Mouse (Mus musculus) lung, embryonic 16.5 days (tissue): Measurements from ENCODE around the gene Lsm11. TPM values are rescaled to one million over a fixed set of nuclear protein-coding genes. Genes with fewer than 3 reads are reported as not detected.
"Not testable (repeated sequence)": the region's sequence is repeated elsewhere in the genome, so short reads cannot be mapped to it uniquely, and the experiment has no call there.

Experiments used
- ATAC-seq: fragments of 200-750 bp; cut with Nextera tagmentation; 2 replicates; pipeline ENCODE4 v1.8.0; 2017; ENCODE audit warnings: low read depth, mild to moderate bottlenecking, moderate library complexity
- H3K27ac ChIP-seq: fragments of 300-500 bp; sonication (generic); 2 replicates; pipeline ENCODE4 v1.5.1; 2014; ENCODE audit warnings: mild to moderate bottlenecking, control low read depth, low read length
- H3K27me3 ChIP-seq: fragments of 300-500 bp; sonication (generic); 2 replicates; pipeline ENCODE4 v1.6.1; 2014; ENCODE audit warnings: low read depth, low read length, mixed read lengths; ENCODE audit not compliant: control insufficient read depth, insufficient read depth
- H3K36me3 ChIP-seq: fragments of 300-500 bp; sonication (generic); 2 replicates; pipeline ENCODE4 v1.6.1; 2014; ENCODE audit warnings: low read length; ENCODE audit not compliant: control insufficient read depth, insufficient read depth
- H3K4me1 ChIP-seq: fragments of 300-500 bp; sonication (generic); replicated peaks from 2 replicates; pipeline ENCODE4 v1.6.1; 2014; ENCODE audit warnings: low read length, mixed read lengths; ENCODE audit not compliant: control insufficient read depth, insufficient read depth
- H3K4me2 ChIP-seq: fragments of 300-500 bp; sonication (generic); 2 replicates; pipeline ENCODE4 v1.6.1; 2014; ENCODE audit warnings: low read depth, low read length, control low read depth
- H3K4me3 ChIP-seq: fragments of 300-500 bp; sonication (generic); 2 replicates; pipeline ENCODE4 v1.5.1; 2014; ENCODE audit warnings: mild to moderate bottlenecking, low read length, control low read depth
- H3K9ac ChIP-seq: fragments of 300-500 bp; sonication (generic); 2 replicates; pipeline ENCODE4 v1.6.1; 2014; ENCODE audit warnings: low read length, control low read depth
- H3K9me3 ChIP-seq: fragments of 300-500 bp; sonication (generic); 2 replicates; pipeline ENCODE4 v1.6.1; 2016; ENCODE audit warnings: low read length; ENCODE audit not compliant: control insufficient read depth
- whole genome bisulfite sequencing: fragments of 180-500 bp; shearing (Covaris S2); extraction: QIAGEN DNeasy Blood & Tissue Kit; methylation state at CpG from one replicate; pipeline ENCODE4 v1.1.7; 2014; 5-methylcytosine and 5-hydroxymethylcytosine counted together
- polyA plus RNA-seq: library from polyadenylated mRNA; unstranded; fragments of >200 nt; fragmentation: Nextera tagmentation; extraction: Ambion mirVana; gene quantifications from 2 replicates; pipeline ENCODE4 v1.2.1, GENCODE M21; 2015

Gene Lsm11
- polyA plus RNA-seq, 1 experiment from 2014 or later = 4.3 TPM

DNA sequence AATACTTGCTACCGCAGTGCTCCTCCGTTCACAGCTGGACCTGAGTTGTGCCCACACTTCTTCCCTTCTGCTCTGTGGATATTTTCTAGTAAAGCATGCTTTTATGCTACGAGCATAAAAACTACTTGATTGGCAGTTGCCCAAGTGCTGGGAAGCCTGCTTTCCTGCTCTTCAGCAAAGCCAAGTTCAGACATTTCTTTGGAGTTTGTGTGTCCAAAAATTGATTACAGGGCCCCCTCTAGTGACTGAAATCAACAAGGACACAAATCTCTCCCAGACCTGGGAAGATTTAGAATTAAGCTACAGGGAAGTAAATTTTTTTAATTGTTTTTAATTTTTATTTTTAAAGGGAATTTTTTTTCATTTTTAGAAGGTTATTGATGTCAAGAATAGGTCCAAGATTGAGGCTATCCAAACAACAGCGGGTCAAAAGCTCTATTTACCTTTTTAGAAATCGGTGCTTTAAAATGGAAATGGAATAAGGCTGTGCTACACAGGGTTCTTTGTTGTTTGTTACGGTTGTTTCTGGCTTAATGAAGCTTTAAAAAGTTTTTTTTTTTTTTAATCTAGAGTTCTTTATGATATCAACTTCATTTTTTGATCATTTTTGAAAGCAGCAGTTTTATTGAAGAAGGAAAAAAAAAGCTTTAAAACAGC is 63.6 kb downstream of the Lsm11 start:
- Histone ChIP-seq H3K27me3 (no peaks in the 10 kb centered on the region), H3K36me3 (no peaks in the 10 kb centered on the region; the same call in 1 of the 2 replicates), H3K9me3 (no peaks in the 10 kb centered on the region), H3K27ac (peak overlapping the region; percentile 73), H3K4me1 (peaks cover 30% of the 10 kb centered on the region), H3K9ac (no peak overlapping the region), H3K4me3 (no peak overlapping the region), H3K4me2 (no peak overlapping the region)
- 33% methylated on average over 6 of the region's 6 CpGs for WGBS
- peak; percentile 53 for ATAC-seq

DNA sequence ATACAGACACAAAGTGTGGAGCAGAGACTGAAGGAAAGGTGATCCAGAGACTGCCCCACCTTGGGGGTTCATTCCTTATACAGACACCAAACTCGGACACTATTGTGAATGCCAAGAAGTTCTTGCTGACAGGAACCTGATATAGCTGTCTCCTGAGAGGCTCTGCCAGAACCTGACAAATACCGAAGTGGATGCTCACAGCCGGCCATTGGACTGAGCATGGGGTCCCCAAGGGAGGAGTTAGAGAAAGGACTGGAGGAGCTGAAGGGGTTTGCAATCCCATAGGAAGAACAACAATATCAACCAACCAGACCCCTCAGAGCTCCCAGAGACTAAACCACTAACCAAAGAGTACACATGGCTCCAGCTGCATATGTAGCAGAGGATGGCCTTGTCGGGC is 65.4 kb downstream of the Lsm11 start:
- H3K4me3 ChIP-seq, H3K9ac ChIP-seq, H3K36me3 ChIP-seq, H3K27ac ChIP-seq, H3K9me3 ChIP-seq, ATAC-seq, H3K27me3 ChIP-seq, H3K4me2 ChIP-seq: not testable (repeated sequence)
- 63% methylated on average over 4 of the region's 4 CpGs for WGBS
- H3K4me1 ChIP-seq = peaks cover 30% of the 10 kb centered on the region

Other genes starting within 250 kb of the Lsm11 start
- 69.3 and 74.1 TPM in 2 replicates for gene Clint1, start 92.9 kb downstream of the Lsm11 start, polyA plus RNA-seq
- 12.5 and 12.7 TPM in 2 replicates for gene Thg1l, start 10.6 kb upstream of the Lsm11 start, polyA plus RNA-seq
- 0.05 and 0.11 TPM in 2 replicates for gene Sox30, start 35.4 kb upstream of the Lsm11 start, polyA plus RNA-seq
- gene Gm12166, start 107.4 kb upstream of the Lsm11 start, polyA plus RNA-seq = 5.4 and 6.8 TPM in 2 replicates
- gene Adam19, start 111.1 kb upstream of the Lsm11 start, polyA plus RNA-seq = 20.7 and 22.2 TPM in 2 replicates
- gene Nipal4, start 221.6 kb upstream of the Lsm11 start, polyA plus RNA-seq = 1.0 and 1.4 TPM in 2 replicates